Mouse (Mus musculus) neural tube, embryonic 11.5 days (tissue): ENCODE data around the gene AW011738. TPM values are rescaled to one million over a fixed set of nuclear protein-coding genes. Genes with fewer than 3 reads are reported as not detected.

ENCODE experiments used
- ATAC-seq: fragments of 200-750 bp; cut with Nextera tagmentation; 2 replicates; pipeline ENCODE4 v1.8.0; 2017; ENCODE audit warnings: moderate number of reproducible peaks, mild to moderate bottlenecking, moderate TSS enrichment, moderate library complexity; ENCODE audit not compliant: insufficient read depth, low FRiP score, low TSS enrichment
- DNase-seq: peaks from one replicate; pipeline ENCODE4 v3.0.0-alpha.2; 2015; ENCODE audit warnings: low spot score
- H3K27ac ChIP-seq: fragments of 300-500 bp; sonication (generic); 2 replicates; pipeline ENCODE4 v1.5.1; 2014; ENCODE audit warnings: low read depth, mild to moderate bottlenecking, low read length
- H3K27me3 ChIP-seq: fragments of 300-500 bp; sonication (generic); 2 replicates; pipeline ENCODE4 v1.6.1; 2014; ENCODE audit warnings: mild to moderate bottlenecking, low read length, mixed read lengths; ENCODE audit not compliant: control insufficient read depth, insufficient read depth
- H3K36me3 ChIP-seq: fragments of 300-500 bp; sonication (generic); 2 replicates; pipeline ENCODE4 v1.6.1; 2014; ENCODE audit warnings: mild to moderate bottlenecking, low read length, moderate library complexity, mixed read lengths; ENCODE audit not compliant: control insufficient read depth, insufficient read depth
- H3K4me1 ChIP-seq: fragments of 300-500 bp; sonication (generic); 2 replicates; pipeline ENCODE4 v1.6.1; 2014; ENCODE audit warnings: low read length, mixed read lengths; ENCODE audit not compliant: control insufficient read depth, insufficient read depth
- H3K4me2 ChIP-seq: fragments of 300-500 bp; sonication (generic); 2 replicates; pipeline ENCODE4 v1.6.1; 2014; ENCODE audit warnings: low read depth, mild to moderate bottlenecking, moderate library complexity
- H3K4me3 ChIP-seq: fragments of 300-500 bp; sonication (generic); 2 replicates; pipeline ENCODE4 v1.5.1; 2014; ENCODE audit warnings: low read depth, low read length
- H3K9ac ChIP-seq: fragments of 300-500 bp; sonication (generic); 2 replicates; pipeline ENCODE4 v1.6.1; 2014; ENCODE audit warnings: mild to moderate bottlenecking, low read length
- H3K9me3 ChIP-seq: fragments of 300-500 bp; sonication (generic); 2 replicates; pipeline ENCODE4 v1.6.1; 2016; ENCODE audit warnings: low read length; ENCODE audit not compliant: control insufficient read depth
- WGBS: fragments of 180-500 bp; shearing (Covaris S2); extraction: QIAGEN DNeasy Blood & Tissue Kit; methylation state at CpG from one replicate; pipeline ENCODE4 v1.1.7; 2014; 5-methylcytosine and 5-hydroxymethylcytosine counted together
- polyA plus RNA-seq: library from polyadenylated mRNA; unstranded; fragments of >200 nt; fragmentation: Nextera tagmentation; extraction: Ambion mirVana; gene quantifications from 2 replicates; pipeline ENCODE4 v1.2.1, GENCODE M21; 2014

The AW011738 gene
- polyA plus RNA-seq = 1.5 and 1.8 TPM in 2 replicates

- Histone ChIP-seq H3K36me3 (no peaks in the 10 kb centered on the region), H3K4me3 (peak within 1 kb of the TSS; percentile 62), H3K27me3 (no peaks in the 10 kb centered on the region), H3K9me3 (no peaks in the 10 kb centered on the region), H3K4me2 (peak within 1 kb of the TSS; percentile 97), H3K27ac (peak within 1 kb of the TSS; percentile 49; the same call in 1 of the 2 replicates), H3K4me1 (peaks cover 12% of the 10 kb centered on the region), H3K9ac (peak within 1 kb of the TSS; percentile 79)
- 1% methylated on average over 30 of the region's 39 CpGs for WGBS
- ATAC-seq (peak; percentile 80), DNase-seq (peak; percentile 82)
Observed at GRCm38 (mm10) chr4:156203001-156203412, at the start of gene AW011738. Gene AW011738 (plus strand): TSS chr4:156203304.

- Histone ChIP-seq H3K27ac (no peak overlapping the region), H3K4me2 (no peak overlapping the region), H3K9ac (no peak overlapping the region), H3K27me3 (no peaks in the 10 kb centered on the region), H3K4me3 (no peak overlapping the region), H3K9me3 (peaks cover 3% of the 10 kb centered on the region; the same call in 1 of the 2 replicates), H3K4me1 (no peaks in the 10 kb centered on the region), H3K36me3 (no peaks in the 10 kb centered on the region)
- no peak for ATAC-seq
- 93% methylated on average over 3 of the region's 3 CpGs for WGBS
- DNase-seq = no peak
Observed at GRCm38 (mm10) chr4:156154771-156155170, 48.3 kb upstream of the AW011738 start.

- peak; percentile 7 for DNase-seq
- no peak overlapping the region for H3K27ac ChIP-seq
- no peaks in the 10 kb centered on the region for H3K4me1 ChIP-seq
- peaks cover 56% of the 10 kb centered on the region for H3K36me3 ChIP-seq
- 0 out of 2 replicates have a peak, but pooled peaks cover 5% of the 10 kb centered on the region for H3K9me3 ChIP-seq
- H3K9ac ChIP-seq = no peak overlapping the region
- WGBS = 92% methylated on average over 9 of the region's 9 CpGs
- ATAC-seq = no peak
- no peak overlapping the region for H3K4me3 ChIP-seq
- no peak overlapping the region for H3K4me2 ChIP-seq
- H3K27me3 ChIP-seq = no peaks in the 10 kb centered on the region
Observed at GRCm38 (mm10) chr4:156166477-156166876, 36.6 kb upstream of the AW011738 start.

DNA sequence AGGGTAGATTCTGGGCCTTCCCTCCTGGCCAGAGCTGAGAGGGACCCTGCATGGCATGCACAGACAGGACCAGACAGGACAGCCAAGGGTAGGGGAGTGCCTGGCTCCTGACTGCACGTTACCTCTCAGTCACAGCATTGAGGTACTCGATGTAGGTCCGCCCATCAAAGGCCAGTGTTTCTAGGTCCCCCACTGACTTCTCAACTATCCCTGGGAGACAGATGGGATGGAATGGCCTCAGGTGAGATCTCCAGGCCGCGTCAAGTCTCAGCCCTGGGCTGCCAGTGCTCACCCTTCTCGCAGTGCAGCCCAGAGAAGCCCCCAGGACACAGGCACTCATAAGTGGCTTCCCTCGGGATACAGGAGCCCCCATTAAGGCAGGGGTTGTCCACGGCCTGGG is 34.5 kb upstream of the AW011738 start:
- WGBS = 93% methylated on average over 8 of the region's 8 CpGs
- no peak overlapping the region for H3K9ac ChIP-seq
- no peak for ATAC-seq
- peaks cover 68% of the 10 kb centered on the region for H3K36me3 ChIP-seq
- no peaks in the 10 kb centered on the region for H3K27me3 ChIP-seq
- no peak overlapping the region for H3K4me3 ChIP-seq
- no peaks in the 10 kb centered on the region for H3K9me3 ChIP-seq
- H3K4me1 ChIP-seq = no peaks in the 10 kb centered on the region
- no peak overlapping the region for H3K27ac ChIP-seq
- DNase-seq = peak; percentile 8
- no peak overlapping the region for H3K4me2 ChIP-seq

GRCm38 (mm10) chr4:156169129-156169528 is 34.0 kb upstream of the AW011738 start:
- Histone ChIP-seq H3K4me1 (no peaks in the 10 kb centered on the region), H3K4me2 (no peak overlapping the region), H3K27ac (no peak overlapping the region), H3K36me3 (peaks cover 70% of the 10 kb centered on the region), H3K9ac (no peak overlapping the region), H3K27me3 (no peaks in the 10 kb centered on the region), H3K9me3 (no peaks in the 10 kb centered on the region), H3K4me3 (no peak overlapping the region)
- whole genome bisulfite sequencing = 92% methylated on average over 10 of the region's 10 CpGs
- DNase-seq (peak; percentile 8), ATAC-seq (no peak)

- Histone ChIP-seq H3K4me2 (no peak overlapping the region), H3K4me1 (no peaks in the 10 kb centered on the region), H3K9me3 (no peaks in the 10 kb centered on the region), H3K9ac (no peak overlapping the region), H3K27ac (no peak overlapping the region), H3K36me3 (peaks cover 71% of the 10 kb centered on the region), H3K27me3 (no peaks in the 10 kb centered on the region), H3K4me3 (no peak overlapping the region)
- ATAC-seq (no peak), DNase-seq (no peak)
- WGBS = 96% methylated on average over 11 of the region's 11 CpGs
Observed at GRCm38 (mm10) chr4:156171828-156172227, 31.3 kb upstream of the AW011738 start.

- H3K9me3 ChIP-seq = no peaks in the 10 kb centered on the region
- no peak for ATAC-seq
- H3K9ac ChIP-seq = no peak overlapping the region
- no peak overlapping the region for H3K27ac ChIP-seq
- no peaks in the 10 kb centered on the region; the same call in 1 of the 2 replicates for H3K4me1 ChIP-seq
- no peaks in the 10 kb centered on the region for H3K27me3 ChIP-seq
- WGBS = 95% methylated on average over 9 of the region's 9 CpGs
- no peak overlapping the region for H3K4me2 ChIP-seq
- H3K36me3 ChIP-seq = peaks cover 48% of the 10 kb centered on the region
- H3K4me3 ChIP-seq = no peak overlapping the region
- DNase-seq = peak; percentile 6
Observed at GRCm38 (mm10) chr4:156177630-156178029, 25.5 kb upstream of the AW011738 start.

DNA sequence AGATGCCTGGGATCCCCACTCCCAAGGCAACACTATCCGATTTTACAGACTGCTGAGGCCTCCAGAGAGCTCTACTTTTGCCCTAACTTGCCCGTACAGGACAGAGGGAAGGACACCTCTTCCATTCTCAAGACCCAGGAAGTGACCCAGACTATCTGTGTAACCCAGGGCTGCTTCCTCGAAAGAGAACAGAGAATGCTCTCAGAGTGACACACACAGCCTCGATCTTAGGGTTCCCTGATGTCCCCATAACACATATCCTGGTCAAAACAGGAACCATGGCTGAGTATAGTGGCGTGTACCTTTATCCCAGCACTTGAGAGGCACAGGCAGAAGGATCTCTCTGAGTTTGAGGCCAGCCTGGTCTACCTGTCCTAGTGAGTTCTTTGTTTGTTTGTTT is 19.4 kb upstream of the AW011738 start:
- H3K4me1 ChIP-seq = peaks cover 27% of the 10 kb centered on the region
- 89% methylated on average over 5 of the region's 5 CpGs for WGBS
- peaks cover 6% of the 10 kb centered on the region for H3K36me3 ChIP-seq
- no peaks in the 10 kb centered on the region for H3K9me3 ChIP-seq
- no peaks in the 10 kb centered on the region for H3K27me3 ChIP-seq
- H3K4me3 ChIP-seq = peak overlapping the region; percentile 30; the same call in 1 of the 2 replicates
- no peak for DNase-seq
- H3K9ac ChIP-seq = no peak overlapping the region
- ATAC-seq = no peak
- no peak overlapping the region for H3K27ac ChIP-seq
- peak overlapping the region; percentile 52 for H3K4me2 ChIP-seq

GRCm38 (mm10) chr4:156184291-156184954 is 18.7 kb upstream of the AW011738 start:
- Histone ChIP-seq H3K4me3 (peak overlapping the region; percentile 30), H3K27ac (no peak overlapping the region), H3K9me3 (no peaks in the 10 kb centered on the region), H3K27me3 (no peaks in the 10 kb centered on the region), H3K4me2 (peak overlapping the region; percentile 52), H3K4me1 (peaks cover 34% of the 10 kb centered on the region), H3K9ac (0 out of 2 replicates have a peak overlapping the region, but pooled peaks have one; percentile 27), H3K36me3 (no peaks in the 10 kb centered on the region; the same call in 1 of the 2 replicates)
- DNase-seq = no peak
- ATAC-seq = no peak
- 85% methylated on average over 7 of the region's 7 CpGs for WGBS
